Mouse (Mus musculus) ES-Bruce4 (cell line): ENCODE measurements around the gene Chst8. TPM values are rescaled to one million over a fixed set of nuclear protein-coding genes. Genes with fewer than 3 reads are reported as not detected.
A peak's percentile ranks its signal among the peaks of the same experiment; 100 is the strongest.

ENCODE experiments used
- H3K27ac ChIP-seq: 2 replicates; pipeline ENCODE4 v1.5.1; 2012; ENCODE audit warnings: low read length, inconsistent platforms; ENCODE audit not compliant: insufficient read depth
- H3K27me3 ChIP-seq: 2 replicates; pipeline ENCODE4 v1.6.1; 2012; ENCODE audit warnings: mild to moderate bottlenecking, low read length, inconsistent platforms; ENCODE audit not compliant: control insufficient read depth, poor library complexity, insufficient read depth, severe bottlenecking
- H3K36me3 ChIP-seq: 2 replicates; pipeline ENCODE4 v1.6.1; 2012; ENCODE audit warnings: inconsistent platforms, mild to moderate bottlenecking, low read length, moderate library complexity; ENCODE audit not compliant: control insufficient read depth, poor library complexity, insufficient read depth, severe bottlenecking
- H3K4me1 ChIP-seq: one replicate; pipeline ENCODE4 v1.8.1; 2011; ENCODE audit warnings: low read length; ENCODE audit not compliant: control insufficient read depth, insufficient read depth
- H3K4me3 ChIP-seq: 2 replicates; pipeline ENCODE4 v1.5.1; 2011; ENCODE audit warnings: low read depth, mild to moderate bottlenecking, low read length
- H3K9ac ChIP-seq: 2 replicates; pipeline ENCODE4 v1.6.1; 2012; ENCODE audit warnings: low read depth, mild to moderate bottlenecking, inconsistent platforms; ENCODE audit not compliant: poor library complexity, severe bottlenecking
- H3K9me3 ChIP-seq: replicated peaks from 2 replicates; pipeline ENCODE4 v1.6.1; 2012; ENCODE audit warnings: mild to moderate bottlenecking, low read length, inconsistent platforms; ENCODE audit not compliant: control insufficient read depth, poor library complexity, insufficient read depth, severe bottlenecking
- CTCF ChIP-seq: IDR thresholded peaks from one replicate; pipeline ENCODE4 v1.8.1; 2011; ENCODE audit warnings: low read depth, low read length
- EP300 ChIP-seq: IDR thresholded peaks from 2 replicates; pipeline ENCODE4 v1.6.1; 2011; ENCODE audit warnings: low read depth, low read length; ENCODE audit not compliant: insufficient read depth
- POLR2A ChIP-seq: IDR thresholded peaks from one replicate; pipeline ENCODE4 v1.8.1; 2011; ENCODE audit warnings: low read length; ENCODE audit not compliant: insufficient read depth
- polyA plus RNA-seq: library from polyadenylated mRNA; stranded (reverse); fragments of >200 nt; gene quantifications from 2 replicates; pipeline ENCODE4 v1.2.4, GENCODE M21; 2011; ENCODE audit warnings: low read depth; ENCODE audit not compliant: missing spikeins, insufficient read depth, insufficient read length

Chst8 gene
- polyA plus RNA-seq, 1 experiment: 4.8 TPM

DNA sequence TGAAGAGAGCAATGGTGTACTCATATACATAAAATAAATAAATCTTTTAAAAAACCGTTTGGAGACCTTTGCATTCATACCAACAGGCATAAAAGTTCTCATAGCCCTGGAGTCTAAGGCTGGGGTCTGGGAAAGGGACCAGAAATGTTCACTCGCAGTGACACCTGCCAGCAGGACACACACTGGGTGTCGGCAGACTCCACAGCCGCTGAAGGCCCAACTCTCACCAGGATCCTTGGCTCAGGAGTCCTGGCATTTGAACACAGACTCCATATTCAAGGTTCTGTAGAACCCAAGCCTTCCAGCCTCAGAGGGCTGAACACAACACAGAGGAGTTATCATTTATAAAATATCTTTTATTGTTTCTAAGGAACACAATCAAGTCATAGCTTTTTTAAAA, 175.8 kb downstream of the Chst8 start:
- Histone ChIP-seq H3K36me3 (no peaks in the 10 kb centered on the region), H3K9ac (no peak overlapping the region), H3K27me3 (no peaks in the 10 kb centered on the region), H3K4me1 (peaks cover 10% of the 10 kb centered on the region), H3K9me3 (no peaks in the 10 kb centered on the region), H3K4me3 (no peak overlapping the region), H3K27ac (no peak overlapping the region)
- TF ChIP-seq CTCF: no peak
- no peak for TF ChIP-seq POLR2A
- no peak for TF ChIP-seq EP300

DNA sequence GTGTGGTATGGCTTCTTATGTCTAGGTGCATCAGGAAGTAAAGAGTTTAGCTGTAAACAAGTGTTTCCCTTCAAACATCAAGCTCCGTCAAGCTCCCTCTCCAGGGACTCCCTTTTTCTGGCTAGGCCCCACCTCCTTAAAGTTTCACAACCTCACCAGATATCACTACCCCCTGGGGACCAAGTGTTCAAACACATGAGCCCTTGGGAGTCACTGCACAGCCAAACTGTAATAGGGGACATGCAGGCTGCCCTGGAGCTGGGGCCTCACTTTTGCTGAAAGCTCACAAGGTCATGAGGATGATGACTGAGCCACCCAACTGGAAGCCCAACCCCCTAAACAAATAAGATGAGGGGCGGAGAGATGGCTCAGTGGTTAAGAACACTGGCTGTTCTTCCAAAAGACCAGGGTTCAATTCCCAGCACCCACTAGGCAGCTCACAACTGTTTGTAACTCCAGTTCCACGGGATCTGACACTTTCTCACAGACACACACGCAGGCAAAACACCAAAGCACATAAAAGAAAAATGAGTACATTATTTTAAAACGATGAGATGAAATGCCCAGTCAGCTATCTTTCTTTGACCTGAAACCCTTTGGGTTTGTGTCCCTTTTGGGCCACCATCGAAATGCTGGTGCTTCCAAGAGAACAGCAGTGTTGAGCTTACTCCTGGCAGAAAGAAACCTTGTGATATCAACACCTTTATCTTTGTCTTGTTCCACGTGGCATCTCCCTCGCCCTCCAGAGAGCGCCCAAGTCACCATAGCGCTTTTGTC, 179.4 kb downstream of the Chst8 start:
- Histone ChIP-seq H3K9ac (no peak overlapping the region), H3K36me3 (no peaks in the 10 kb centered on the region), H3K4me1 (peaks cover 7% of the 10 kb centered on the region), H3K4me3 (no peak overlapping the region), H3K9me3 (no peaks in the 10 kb centered on the region), H3K27me3 (no peaks in the 10 kb centered on the region), H3K27ac (no peak overlapping the region)
- TF ChIP-seq POLR2A: no peak
- no peak for TF ChIP-seq CTCF
- TF ChIP-seq EP300: no peak

DNA sequence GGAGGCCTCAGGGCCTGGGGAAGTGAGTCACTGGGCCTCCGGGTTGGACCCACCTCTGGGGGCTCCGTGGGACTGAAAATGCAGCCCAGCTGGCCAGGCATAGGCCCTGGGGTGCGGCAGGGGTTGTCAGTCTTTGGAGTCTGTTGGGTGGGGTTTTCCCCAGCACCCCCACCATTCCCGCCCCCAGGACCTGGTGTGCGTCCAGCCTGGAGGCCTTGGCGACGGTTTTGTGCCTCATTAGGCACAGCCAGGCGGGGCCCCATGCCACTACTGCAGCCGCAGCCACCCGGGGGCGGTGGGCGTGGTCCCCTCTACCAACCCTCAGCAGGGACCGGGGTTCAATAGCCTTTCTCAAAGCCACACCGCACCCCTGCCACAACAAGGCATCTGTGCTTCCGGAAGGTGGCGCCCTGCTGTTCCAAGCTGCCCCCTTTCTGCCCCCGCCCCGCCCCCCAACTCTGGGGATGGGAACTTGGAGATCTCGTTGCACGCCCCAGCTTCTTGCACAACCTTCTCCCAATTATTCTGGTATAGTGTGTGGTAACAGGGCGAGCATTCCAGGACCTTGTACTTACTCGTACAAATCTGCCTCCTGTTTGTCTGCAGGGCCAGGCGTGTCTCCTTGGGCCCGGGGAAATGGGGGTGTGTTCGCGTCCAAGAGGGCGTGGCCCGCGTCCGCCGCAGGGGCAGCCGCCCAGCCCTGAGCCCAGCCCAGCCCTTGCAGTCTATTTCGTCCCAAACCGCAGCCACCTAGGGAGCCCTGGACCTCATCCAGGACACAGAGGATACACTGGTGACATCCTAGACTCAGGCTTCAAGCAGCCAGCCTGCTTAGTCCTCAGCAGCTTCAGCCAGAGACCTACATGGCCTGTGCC, 182.1 kb downstream of the Chst8 start:
- Histone ChIP-seq H3K36me3 (no peaks in the 10 kb centered on the region), H3K4me3 (peak overlapping the region; percentile 53), H3K27me3 (no peaks in the 10 kb centered on the region), H3K27ac (peak overlapping the region; percentile 34), H3K9me3 (no peaks in the 10 kb centered on the region), H3K9ac (no peak overlapping the region), H3K4me1 (peaks cover 6% of the 10 kb centered on the region)
- TF ChIP-seq EP300 (peak; percentile 10; the same call in 1 of the 2 replicates), CTCF (peak; percentile 43), POLR2A (no peak)

DNA sequence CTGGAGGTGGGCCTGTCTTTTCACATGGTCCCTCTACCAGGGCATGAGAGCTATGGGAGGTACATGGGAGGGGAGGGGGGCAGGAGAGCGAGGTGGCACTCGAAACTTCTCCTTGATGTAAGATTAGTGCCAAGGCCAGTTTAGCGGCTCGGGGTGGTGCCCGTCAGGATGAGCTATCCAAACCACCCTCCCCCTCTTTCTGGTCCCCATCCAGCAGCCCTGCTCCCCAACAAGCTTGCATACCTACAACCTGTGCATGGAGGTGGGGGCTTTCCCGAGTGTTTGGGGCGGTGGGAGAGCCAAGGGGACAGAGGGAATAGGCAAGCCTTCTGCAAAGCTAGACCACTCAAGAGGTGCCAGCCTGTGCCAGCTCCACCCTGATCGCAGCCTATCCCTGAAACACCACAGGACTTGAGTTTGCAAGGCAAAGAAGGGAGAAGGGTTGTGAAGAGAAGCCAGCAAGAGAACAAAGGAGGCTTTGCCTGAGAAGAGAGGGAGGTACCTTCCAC, 182.8 kb downstream of the Chst8 start:
- H3K9me3 ChIP-seq: no peaks in the 10 kb centered on the region
- peaks cover 6% of the 10 kb centered on the region for H3K4me1 ChIP-seq
- peak overlapping the region; percentile 34 for H3K27ac ChIP-seq
- no peak overlapping the region for H3K9ac ChIP-seq
- no peaks in the 10 kb centered on the region for H3K36me3 ChIP-seq
- TF ChIP-seq POLR2A: no peak
- no peak for TF ChIP-seq CTCF
- no peak for TF ChIP-seq EP300
- no peaks in the 10 kb centered on the region for H3K27me3 ChIP-seq
- H3K4me3 ChIP-seq: peak overlapping the region; percentile 9; the same call in 1 of the 2 replicates

Other genes starting within 250 kb of the Chst8 start
- gene Kctd15, start 156.0 kb downstream of the Chst8 start, polyA plus RNA-seq: 23.9 and 33.7 TPM in 2 replicates
- 16.9 and 17.7 TPM in 2 replicates for gene Pepd, start 99.7 kb upstream of the Chst8 start, polyA plus RNA-seq
- 31.9 and 33.0 TPM in 2 replicates for gene Cebpg, start 243.9 kb upstream of the Chst8 start, polyA plus RNA-seq